Mouse (Mus musculus): Measurements from ENCODE around the gene Hoxc13. TPM values are rescaled to one million over a fixed set of nuclear protein-coding genes. Genes with fewer than 3 reads are reported as not detected.

Gene Hoxc13
- total RNA-seq, 2 experiments from 2014 or later = not detected

- DNase-seq (ENCODE audit: low spot score in 2 of 2) = no peak
These were observed 42.4 kb downstream of the Hoxc13 start for GRCm38 (mm10) chr15:102963259-102963658.

GRCm38 (mm10) chr15:102963671-102964640 lies 43.1 kb downstream of the Hoxc13 start:
- DNase-seq (ENCODE audit: low spot score in 2 of 2) = no peak

- DNase-seq (ENCODE audit: low spot score in 2 of 2) = no peak
These were observed 44.3 kb downstream of the Hoxc13 start for GRCm38 (mm10) chr15:102965003-102965891.

GRCm38 (mm10) chr15:102965892-102966775 lies 45.2 kb downstream of the Hoxc13 start:
- peak; percentile 82 to 83 for DNase-seq (ENCODE audit: low spot score in 2 of 2)

GRCm38 (mm10) chr15:102966776-102967311 lies 45.9 kb downstream of the Hoxc13 start, which contains the start of gene Hoxc10:
Gene Hoxc10 (plus strand): TSS chr15:102966796.
- DNase-seq (ENCODE audit: low spot score in 2 of 2) = no peak

GRCm38 (mm10) chr15:102967312-102967510 lies 46.3 kb downstream of the Hoxc13 start, which contains the start of gene Hoxc5:
Gene Hoxc5 (plus strand): TSS chr15:102967443.
- DNase-seq (ENCODE audit: low spot score in 2 of 2) = no peak

- DNase-seq (ENCODE audit: low spot score in 2 of 2) = no peak
These were observed 46.9 kb downstream of the Hoxc13 start for GRCm38 (mm10) chr15:102967511-102968397.

- DNase-seq (ENCODE audit: low spot score in 2 of 2) = no peak
These were observed 48.4 kb downstream of the Hoxc13 start for GRCm38 (mm10) chr15:102969296-102969695.

GRCm38 (mm10) chr15:102970740-102971139 lies 49.8 kb downstream of the Hoxc13 start:
- DNase-seq (ENCODE audit: low spot score in 2 of 2) = no peak

GRCm38 (mm10) chr15:102972254-102972653 lies 51.4 kb downstream of the Hoxc13 start:
- no peak for DNase-seq (ENCODE audit: low spot score in 2 of 2)

GRCm38 (mm10) chr15:102972753-102973152 lies 51.9 kb downstream of the Hoxc13 start:
- DNase-seq (ENCODE audit: low spot score in 2 of 2) = no peak

GRCm38 (mm10) chr15:102975034-102975433 lies 54.1 kb downstream of the Hoxc13 start:
- no peak for DNase-seq (ENCODE audit: low spot score in 2 of 2)

GRCm38 (mm10) chr15:102975688-102976111 lies 54.8 kb downstream of the Hoxc13 start:
- DNase-seq (ENCODE audit: low spot score in 2 of 2) = no peak

- DNase-seq (ENCODE audit: low spot score in 2 of 2) = no peak
These were observed 55.3 kb downstream of the Hoxc13 start, which contains the start of gene Hoxc9 for GRCm38 (mm10) chr15:102976171-102976570. Gene Hoxc9 (plus strand): TSS chr15:102976439.

GRCm38 (mm10) chr15:102976631-102977422 lies 55.9 kb downstream of the Hoxc13 start:
- DNase-seq (ENCODE audit: low spot score in 2 of 2) = no peak

- no peak for DNase-seq (ENCODE audit: low spot score in 2 of 2)
These were observed 56.6 kb downstream of the Hoxc13 start for GRCm38 (mm10) chr15:102977423-102977974.
